12 mouse cellular contexts compared by ENCODE assay signal in the genomic region with DNA sequence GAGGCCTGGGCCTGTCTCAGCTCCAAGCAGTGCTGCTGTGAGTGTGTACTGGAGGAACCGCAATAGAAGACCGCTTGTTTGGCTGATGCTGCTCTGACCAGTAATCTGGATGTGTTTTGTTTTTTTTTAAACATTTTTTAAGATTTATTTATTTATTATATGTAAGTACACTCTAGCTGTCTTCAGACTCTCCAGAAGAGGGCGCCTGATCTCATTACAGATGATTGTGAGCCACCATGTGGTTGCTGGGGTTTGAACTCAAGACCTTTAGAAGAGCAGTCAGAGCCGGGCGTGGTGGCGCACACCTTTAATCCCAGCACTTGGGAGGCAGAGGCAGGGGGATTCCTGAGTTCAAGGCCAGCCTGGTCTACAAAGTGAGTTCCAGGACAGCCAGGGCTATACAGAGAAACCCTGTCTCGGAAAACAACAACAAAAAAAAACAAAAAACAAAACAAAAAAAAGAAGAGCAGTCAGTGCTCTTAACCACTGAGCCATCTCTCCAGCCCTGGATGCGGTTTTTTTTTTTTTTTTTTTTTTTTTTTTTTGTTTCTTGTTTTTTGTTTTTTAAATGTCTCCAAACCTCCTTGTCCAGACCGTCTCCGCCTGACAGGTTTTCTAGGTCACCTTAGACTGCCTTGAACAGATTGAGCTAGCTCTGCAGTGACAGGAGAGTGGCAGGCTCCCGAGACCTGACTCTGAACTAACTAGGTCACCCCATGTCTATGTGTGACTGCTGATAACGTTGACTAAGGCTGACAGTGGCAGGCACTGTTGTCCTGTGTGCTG. TPM values are rescaled to one million over a fixed set of nuclear protein-coding genes. Genes with fewer than 3 reads are reported as not detected.
A peak's percentile ranks its signal among the peaks of the same experiment; 100 is the strongest.
DNase-seq lines count a peak whose midpoint lies in the region; ATAC-seq and TF ChIP-seq lines count a peak whose summit lies in the region.
"Had no signal": no experiment of that assay in that cellular context is flagged by ENCODE, and none has a peak within 500 bp of the region (broad histone marks: within the 10 kb centered on the region; RNA-seq: fewer than 3 reads in every experiment).

No protein-coding gene starts in this region.

- no peak for TF ChIP-seq EP300 in CH12.LX (IDR thresholded peaks at IDR 0.05; ENCODE audit: low read length)

- peaks cover 65% of the 10 kb centered on the region for H3K36me3 ChIP-seq in kidney, embryonic 14.5 days (ENCODE audit: control insufficient read depth, insufficient read depth, low read length)
- H3K36me3 ChIP-seq in CH12.LX (replicated peaks in 1 of 2; ENCODE audit: control insufficient read depth in 1 of 2, insufficient read depth in 1 of 2, low read length in 1 of 2): peaks cover 61 to 89% of the 10 kb centered on the region in 2 experiments
- H3K36me3 ChIP-seq in limb, embryonic 12.5 days: peaks cover 85% of the 10 kb centered on the region
- peaks cover 67% of the 10 kb centered on the region for H3K36me3 ChIP-seq in neural tube, embryonic 15.5 days

- ATAC-seq in kidney, embryonic 14.5 days (ENCODE audit: low FRiP score, low TSS enrichment): no peak
- ATAC-seq in limb, embryonic 12.5 days (ENCODE audit: insufficient number of reproducible peaks, insufficient read depth, low FRiP score, low TSS enrichment, low read depth): no peak
- no peak for ATAC-seq in neural tube, embryonic 15.5 days (ENCODE audit: low FRiP score)

- TF ChIP-seq RAD21 in CH12.LX (IDR thresholded peaks at IDR 0.05; ENCODE audit: low read depth, low read length): no peak; the same call in none of the 2 replicates

- no peak for TF ChIP-seq POLR2A in CH12.LX (IDR thresholded peaks at IDR 0.05; ENCODE audit: low read depth, low read length)

- dilution Hi-C loops in CH12.LX (cut with MboI; ENCODE audit: extremely low pct_ligation_motif_present, extremely low pct_unique_long_range_greater_than_20kb, low sequenced_read_pairs): no loop called here

- H3K4me1 ChIP-seq in kidney, embryonic 14.5 days (ENCODE audit: control insufficient read depth, insufficient read depth, low read length): no peaks in the 10 kb centered on the region
- H3K4me1 ChIP-seq in CH12.LX (ENCODE audit: control insufficient read depth in 1 of 2, insufficient read depth in 2 of 2): peaks cover 0 to 10% of the 10 kb centered on the region in 2 experiments; a peak in 2 of 4 replicates
- H3K4me1 ChIP-seq in limb, embryonic 12.5 days (replicated peaks): no peaks in the 10 kb centered on the region
- H3K4me1 ChIP-seq in neural tube, embryonic 15.5 days: no peaks in the 10 kb centered on the region

- no peaks in the 10 kb centered on the region for H3K9me3 ChIP-seq in kidney, embryonic 14.5 days (ENCODE audit: control insufficient read depth, low read length)
- no peaks in the 10 kb centered on the region for H3K9me3 ChIP-seq in CH12.LX (replicated peaks; ENCODE audit: low read length)
- no peaks in the 10 kb centered on the region for H3K9me3 ChIP-seq in limb, embryonic 12.5 days
- H3K9me3 ChIP-seq in neural tube, embryonic 15.5 days (replicated peaks): no peaks in the 10 kb centered on the region

- no peak overlapping the region for H3K4me2 ChIP-seq in kidney, embryonic 14.5 days (replicated peaks; ENCODE audit: low read depth, low read length)
- no peak overlapping the region for H3K4me2 ChIP-seq in CH12.LX (ENCODE audit: insufficient read depth, low read depth, poor library complexity, severe bottlenecking)
- H3K4me2 ChIP-seq in limb, embryonic 12.5 days: no peak overlapping the region
- no peak overlapping the region for H3K4me2 ChIP-seq in neural tube, embryonic 15.5 days

- no peak overlapping the region for H3K4me3 ChIP-seq in kidney, embryonic 14.5 days (ENCODE audit: low read length)
- no peak overlapping the region for H3K4me3 ChIP-seq in CH12.LX (replicated peaks in 1 of 3; ENCODE audit: low read depth in 2 of 3, low read length in 2 of 3, poor library complexity in 1 of 3)
- no peak overlapping the region for H3K4me3 ChIP-seq in limb, embryonic 12.5 days (replicated peaks)
- no peak overlapping the region for H3K4me3 ChIP-seq in neural tube, embryonic 15.5 days (replicated peaks)

- peaks cover 3% of the 10 kb centered on the region; the same call in 1 of the 2 replicates for H3K79me2 ChIP-seq in CH12.LX (replicated peaks; ENCODE audit: control insufficient read depth, extremely low read depth, insufficient read depth, poor library complexity, severe bottlenecking)

- DNase-seq in adrenal gland, postnatal 36 days: peak; percentile 25 to 48
- DNase-seq in adrenal gland, adult 18-20 months (ENCODE audit: low spot score in 2 of 2): no peak
- peak; percentile 32 for DNase-seq in kidney, postnatal 14 days
- DNase-seq in CH12.LX (ENCODE audit: extremely low read depth): peak; percentile 57
- DNase-seq in spleen, adult 12 weeks (ENCODE audit: low spot score): no peak
- DNase-seq: cerebellum, adult 8-10 months; gastrocnemius, postnatal 10 days had no signal

- no peaks in the 10 kb centered on the region for H3K27me3 ChIP-seq in kidney, embryonic 14.5 days (ENCODE audit: control insufficient read depth, insufficient read depth, low read length)
- no peaks in the 10 kb centered on the region for H3K27me3 ChIP-seq in CH12.LX (replicated peaks)
- no peaks in the 10 kb centered on the region for H3K27me3 ChIP-seq in limb, embryonic 12.5 days
- no peaks in the 10 kb centered on the region for H3K27me3 ChIP-seq in neural tube, embryonic 15.5 days (replicated peaks)

- no peak overlapping the region for H3K27ac ChIP-seq in kidney, embryonic 14.5 days (ENCODE audit: low read depth, low read length)
- no peak overlapping the region for H3K27ac ChIP-seq in CH12.LX (ENCODE audit: insufficient read depth, low read depth)
- H3K27ac ChIP-seq in limb, embryonic 12.5 days: 0 out of 2 replicates have a peak overlapping the region, but pooled peaks have one; percentile 25
- no peak overlapping the region for H3K27ac ChIP-seq in neural tube, embryonic 15.5 days (replicated peaks)

- no peak overlapping the region for H3K9ac ChIP-seq in kidney, embryonic 14.5 days (ENCODE audit: low read depth, low read length)
- H3K9ac ChIP-seq in CH12.LX (ENCODE audit: insufficient read depth, low read depth): no peak overlapping the region
- no peak overlapping the region for H3K9ac ChIP-seq in limb, embryonic 12.5 days (replicated peaks)
- H3K9ac ChIP-seq in neural tube, embryonic 15.5 days (replicated peaks): no peak overlapping the region

- TF ChIP-seq CTCF in CH12.LX (conservative IDR thresholded peaks at IDR 0.05 in 1 of 2, IDR thresholded peaks at IDR 0.05 in 1 of 2; ENCODE audit: low read depth in 2 of 2, low read length in 2 of 2): peak; percentile 14 to 62; a peak in 2 of 4 replicates

- in situ Hi-C loops in CH12.LX (cut with MboI; ENCODE audit: low pct_ligation_motif_present, low pct_unique_long_range_greater_than_20kb, low sequenced_read_pairs): no loop called here

- 84% methylated on average over 12 of the region's 12 CpGs for WGBS in kidney, embryonic 14.5 days
- WGBS in limb, embryonic 12.5 days: 83% methylated on average over 12 of the region's 12 CpGs
- 87% methylated on average over 12 of the region's 12 CpGs for WGBS in neural tube, embryonic 15.5 days

RNA-seq across cellular contexts. Expression of a gene that starts 2.4 kb away (rescaled TPM):
- total RNA-seq in adrenal gland, postnatal 36 days (2021): 100 to 1,000 TPM in 1 of 2 experiments, 10 to 100 TPM in 1; 54.2 to 105 TPM
- 100 to 1,000 TPM in 1 of 2 experiments, 10 to 100 TPM in 1; 52.7 to 123 TPM for total RNA-seq in adrenal gland, adult 18-20 months (2021)
- polyA plus RNA-seq in kidney, embryonic 14.5 days (2014; fragmentation: Nextera tagmentation; extraction: Ambion mirVana): 18.9 and 33.0 TPM in 2 replicates
- 10.9 and 11.3 TPM in 2 replicates for total RNA-seq in CH12.LX (2012; rRNA removed)
- 7.6 and 10.0 TPM in 2 replicates for total RNA-seq in CH12.LX (2014; rRNA removed)
- polyA plus RNA-seq in CH12.LX (2012; ENCODE audit: insufficient read length, low read depth): 39.2 and 47.3 TPM in 2 replicates
- 30.4 TPM in 2 replicates for polyA plus RNA-seq in limb, embryonic 12.5 days (2016; fragmentation: Nextera tagmentation; extraction: Ambion mirVana)
- polyA plus RNA-seq in neural tube, embryonic 15.5 days (2015; fragmentation: Nextera tagmentation; extraction: Ambion mirVana): 54.1 and 64.0 TPM in 2 replicates

RNA-seq across cellular contexts. Expression of a gene that starts 11.3 kb away (rescaled TPM):
- 10 to 100 TPM; 88.7 to 94.1 TPM for total RNA-seq in adrenal gland, postnatal 36 days (2021)
- total RNA-seq in adrenal gland, adult 18-20 months (2021): 10 to 100 TPM; 80.5 to 99.1 TPM
- 342 and 399 TPM in 2 replicates for polyA plus RNA-seq in kidney, embryonic 14.5 days (2014; fragmentation: Nextera tagmentation; extraction: Ambion mirVana)
- 167 and 225 TPM in 2 replicates for total RNA-seq in CH12.LX (2012; rRNA removed)
- 558 and 575 TPM in 2 replicates for total RNA-seq in CH12.LX (2014; rRNA removed)
- 433 and 587 TPM in 2 replicates for polyA plus RNA-seq in CH12.LX (2012; ENCODE audit: insufficient read length, low read depth)
- 263 and 272 TPM in 2 replicates for polyA plus RNA-seq in limb, embryonic 12.5 days (2016; fragmentation: Nextera tagmentation; extraction: Ambion mirVana)
- polyA plus RNA-seq in neural tube, embryonic 15.5 days (2015; fragmentation: Nextera tagmentation; extraction: Ambion mirVana): 230 and 272 TPM in 2 replicates

RNA-seq across cellular contexts. Expression of a gene that starts 22.9 kb away (rescaled TPM):
- total RNA-seq in adrenal gland, postnatal 36 days (2021): not detected
- total RNA-seq in adrenal gland, adult 18-20 months (2021): not detected
- polyA plus RNA-seq in kidney, embryonic 14.5 days (2014; fragmentation: Nextera tagmentation; extraction: Ambion mirVana): not detected in 2 replicates
- total RNA-seq in CH12.LX (2012; rRNA removed) (0.04 TPM in 2 replicates), CH12.LX (2014; rRNA removed) (not detected in 2 replicates)
- not detected in 2 replicates for polyA plus RNA-seq in CH12.LX (2012; ENCODE audit: insufficient read length, low read depth)
- polyA plus RNA-seq in limb, embryonic 12.5 days (2016; fragmentation: Nextera tagmentation; extraction: Ambion mirVana): not detected in 2 replicates
- polyA plus RNA-seq in neural tube, embryonic 15.5 days (2015; fragmentation: Nextera tagmentation; extraction: Ambion mirVana): not detected in 2 replicates
- total RNA-seq: gastrocnemius, postnatal 10 days had no signal
- polyA plus RNA-seq: C2C12; stomach, embryonic 14.5 days had no signal

RNA-seq across cellular contexts. Expression of a gene that starts 33.7 kb away (rescaled TPM):
- 1 to 10 TPM in 1 of 2 experiments, under 1 TPM in 1; 0.76 to 3.7 TPM for total RNA-seq in adrenal gland, postnatal 36 days (2021)
- 1 to 10 TPM in 1 of 2 experiments, under 1 TPM in 1; 0.58 to 4.1 TPM for total RNA-seq in adrenal gland, adult 18-20 months (2021)
- 0.07 TPM in 1 of 2 replicates, not detected in the other for polyA plus RNA-seq in kidney, embryonic 14.5 days (2014; fragmentation: Nextera tagmentation; extraction: Ambion mirVana)
- total RNA-seq in CH12.LX (2012; rRNA removed) (0.04 TPM in 1 of 2 replicates, not detected in the other), CH12.LX (2014; rRNA removed) (not detected in 2 replicates)
- polyA plus RNA-seq in CH12.LX (2012; ENCODE audit: insufficient read length, low read depth): not detected in 2 replicates
- polyA plus RNA-seq in limb, embryonic 12.5 days (2016; fragmentation: Nextera tagmentation; extraction: Ambion mirVana): 0.10 TPM in 1 of 2 replicates, not detected in the other
- polyA plus RNA-seq in neural tube, embryonic 15.5 days (2015; fragmentation: Nextera tagmentation; extraction: Ambion mirVana): 0.05 TPM in 1 of 2 replicates, not detected in the other
- polyA plus RNA-seq: C2C12 had no signal

RNA-seq across cellular contexts. Expression of a gene that starts 48.5 kb away (rescaled TPM):
- 10 to 100 TPM; 55.2 to 81.1 TPM for total RNA-seq in adrenal gland, postnatal 36 days (2021)
- 10 to 100 TPM; 55.8 to 88.9 TPM for total RNA-seq in adrenal gland, adult 18-20 months (2021)
- polyA plus RNA-seq in kidney, embryonic 14.5 days (2014; fragmentation: Nextera tagmentation; extraction: Ambion mirVana): 71.9 and 87.6 TPM in 2 replicates
- total RNA-seq in CH12.LX (2012; rRNA removed): 67.3 and 80.0 TPM in 2 replicates
- total RNA-seq in CH12.LX (2014; rRNA removed): 79.5 and 83.5 TPM in 2 replicates
- polyA plus RNA-seq in CH12.LX (2012; ENCODE audit: insufficient read length, low read depth): 80.8 and 94.0 TPM in 2 replicates
- polyA plus RNA-seq in limb, embryonic 12.5 days (2016; fragmentation: Nextera tagmentation; extraction: Ambion mirVana): 91.2 and 91.6 TPM in 2 replicates
- 41.6 and 74.7 TPM in 2 replicates for polyA plus RNA-seq in neural tube, embryonic 15.5 days (2015; fragmentation: Nextera tagmentation; extraction: Ambion mirVana)

Comparison
In these comparisons a context has a peak if more than half of its experiments do, and no peak if none do; other contexts are left out.
1. DNase-seq: peak in adrenal gland, postnatal 36 days (2 of 2), kidney, postnatal 14 days (single experiment) and CH12.LX (single experiment); none in adrenal gland, adult 18-20 months (0 of 2) and spleen, adult 12 weeks (single experiment).